Mouse (Mus musculus) embryonic fibroblast, embryonic 13.5 days (primary cell): ENCODE results near the gene Rpn1. TPM values are rescaled to one million over a fixed set of nuclear protein-coding genes. Genes with fewer than 3 reads are reported as not detected.

Experiments
- H3K27ac ChIP-seq: 2 replicates; pipeline ENCODE4 v1.5.1; 2012; ENCODE audit warnings: low read length, control low read depth, inconsistent platforms; ENCODE audit not compliant: insufficient read depth
- H3K4me1 ChIP-seq: 2 replicates; pipeline ENCODE4 v1.6.1; 2011; ENCODE audit warnings: low read length; ENCODE audit not compliant: control insufficient read depth, insufficient read depth
- H3K4me3 ChIP-seq: 2 replicates; pipeline ENCODE4 v1.5.1; 2011; ENCODE audit warnings: mild to moderate bottlenecking, control low read depth, low read length; ENCODE audit not compliant: insufficient read depth
- CTCF ChIP-seq: IDR thresholded peaks from 2 replicates; pipeline ENCODE4 v1.5.1; 2011; ENCODE audit warnings: mild to moderate bottlenecking, control low read depth, low read length, moderate library complexity, borderline replicate concordance; ENCODE audit not compliant: insufficient read depth
- POLR2A ChIP-seq: IDR thresholded peaks from 2 replicates; pipeline ENCODE4 v1.6.1; 2011; ENCODE audit warnings: low read depth, mild to moderate bottlenecking, control low read depth, low read length, moderate library complexity
- polyA plus RNA-seq: library from polyadenylated mRNA; stranded (reverse); fragments of >200 nt; gene quantifications from 2 replicates; pipeline ENCODE4 v1.2.4, GENCODE M21; 2011; ENCODE audit warnings: low read depth; ENCODE audit not compliant: missing spikeins, insufficient read length

The Rpn1 gene
- 336 and 384 TPM in 2 replicates for polyA plus RNA-seq

DNA sequence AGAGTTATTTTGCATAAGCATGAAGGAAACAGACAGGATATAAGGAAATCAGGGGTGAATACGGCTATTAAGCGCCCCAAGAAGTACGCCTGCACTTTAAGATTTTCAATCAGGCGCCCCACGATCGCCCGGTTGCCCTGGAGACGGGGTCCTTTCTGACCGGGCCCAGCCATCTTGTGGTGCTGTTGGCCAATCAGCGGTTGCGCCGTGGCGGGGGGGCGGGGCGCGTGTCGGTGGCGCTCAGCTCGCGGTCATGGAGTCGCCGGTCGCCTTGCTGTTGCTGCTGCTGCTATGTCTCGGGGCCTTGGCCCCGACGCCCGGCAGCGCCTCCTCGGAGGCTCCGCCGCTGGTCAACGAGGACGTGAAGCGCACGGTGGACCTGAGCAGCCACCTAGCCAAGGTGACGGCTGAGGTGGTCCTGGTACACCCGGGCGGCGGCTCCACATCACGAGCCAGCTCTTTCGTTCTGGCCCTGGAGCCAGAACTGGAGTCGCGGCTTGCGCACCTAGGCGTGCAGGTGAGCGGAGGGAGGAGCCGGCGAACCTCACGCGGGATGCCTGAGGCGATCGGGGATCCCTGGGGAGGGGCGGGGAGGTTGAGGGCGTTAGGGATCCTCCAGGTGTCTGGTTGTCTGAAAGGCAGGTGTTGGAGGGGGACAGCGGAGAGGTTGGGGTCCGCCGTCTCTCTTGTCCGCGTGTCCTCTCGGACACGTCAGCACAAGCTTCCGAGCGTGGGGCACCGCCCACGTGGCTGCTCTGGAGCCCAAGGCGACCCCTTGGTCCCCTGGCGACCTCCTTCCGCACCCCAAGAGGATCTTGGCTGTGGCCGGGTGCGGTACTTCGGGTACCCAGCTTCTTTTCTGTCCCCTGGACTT, at the start of gene Rpn1:
Gene Rpn1, plus strand, starts transcription at position 205 of the 874 bp plus-strand sequence.
- Histone ChIP-seq H3K4me1 (peaks cover 9% of the 10 kb centered on the region), H3K27ac (no peak within 1 kb of the TSS; the same call in 1 of the 2 replicates), H3K4me3 (peak within 1 kb of the TSS; percentile 87)
- no peak for TF ChIP-seq CTCF
- TF ChIP-seq POLR2A = peak; percentile 75

DNA sequence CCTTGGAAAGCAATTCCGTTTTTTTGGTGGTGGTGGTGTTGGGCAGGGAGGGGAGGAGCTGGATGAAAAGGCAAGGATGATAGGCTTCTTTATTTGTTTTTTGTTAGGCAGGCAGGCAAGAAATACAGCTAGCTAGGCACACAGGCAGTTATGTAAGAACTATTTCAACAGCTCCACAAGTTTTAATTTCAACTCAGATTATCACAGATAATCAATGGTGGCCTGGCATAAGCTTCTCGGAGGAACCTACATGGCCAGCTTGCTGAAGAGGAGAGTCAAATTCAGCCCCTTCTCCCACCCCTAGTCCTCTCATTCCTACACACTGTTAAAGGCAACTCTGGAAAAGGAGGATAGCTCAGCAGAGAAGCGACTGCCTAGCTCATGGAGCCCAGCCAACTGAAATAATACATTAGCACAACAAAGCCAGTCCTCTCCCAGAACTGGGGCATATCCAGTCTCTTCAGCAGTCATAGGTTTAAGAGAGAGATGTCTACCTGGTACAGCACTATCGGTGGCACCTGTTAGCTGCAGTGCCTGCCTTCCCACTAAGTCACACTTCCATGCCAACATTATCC, 46.7 kb upstream of the Rpn1 start:
- peaks cover 13% of the 10 kb centered on the region for H3K4me1 ChIP-seq
- H3K27ac ChIP-seq = no peak overlapping the region
- no peak overlapping the region for H3K4me3 ChIP-seq
- TF ChIP-seq POLR2A = no peak
- no peak for TF ChIP-seq CTCF

DNA sequence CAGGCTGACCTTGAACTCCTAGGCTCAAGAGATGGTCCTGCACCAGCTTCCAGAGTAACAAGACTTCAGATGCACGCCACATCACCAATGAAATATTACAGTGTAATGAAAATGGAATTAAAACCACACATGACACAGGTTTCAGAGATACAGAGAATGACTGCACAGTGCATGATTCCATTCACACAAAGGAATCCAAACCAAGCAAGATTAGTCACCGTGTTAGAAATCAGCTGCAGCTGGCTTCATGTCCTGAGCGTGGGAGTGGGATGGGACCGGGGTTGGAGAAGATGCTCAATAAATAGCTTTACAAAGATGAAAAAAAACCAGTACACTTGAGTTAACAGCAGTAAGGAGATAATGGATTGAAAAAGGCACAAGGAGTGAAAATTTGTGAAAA, 44.9 kb upstream of the Rpn1 start:
- Histone ChIP-seq H3K27ac (no peak overlapping the region), H3K4me1 (peaks cover 19% of the 10 kb centered on the region)
- TF ChIP-seq POLR2A (no peak), CTCF (no peak)

DNA sequence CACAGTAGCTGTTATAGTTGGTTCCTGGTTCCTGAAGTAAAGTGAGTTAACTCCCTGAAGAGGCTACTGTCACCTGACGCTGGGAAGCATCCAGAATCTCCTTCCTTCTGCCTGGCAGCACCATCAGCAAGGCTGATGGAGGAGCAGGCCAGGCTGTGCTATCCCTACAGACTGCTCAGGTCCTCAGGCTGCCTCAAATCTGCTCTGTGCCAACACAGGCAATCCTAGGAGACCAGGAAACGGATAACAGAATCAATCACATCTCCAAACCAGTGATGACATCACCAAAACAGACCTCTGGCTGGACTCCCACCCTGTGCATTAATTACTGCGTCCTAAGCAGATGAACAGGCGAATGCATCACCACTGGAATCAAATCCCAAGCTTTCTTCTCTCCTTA, 43.1 kb upstream of the Rpn1 start:
- TF ChIP-seq CTCF (no peak), POLR2A (no peak)
- peaks cover 19% of the 10 kb centered on the region for H3K4me1 ChIP-seq
- no peak overlapping the region for H3K4me3 ChIP-seq
- 0 out of 2 replicates have a peak overlapping the region, but pooled peaks have one; percentile 12 for H3K27ac ChIP-seq

More for the DNA sequence above, 44.9 kb upstream of the Rpn1 start:
- H3K4me3 ChIP-seq = no peak overlapping the region

DNA sequence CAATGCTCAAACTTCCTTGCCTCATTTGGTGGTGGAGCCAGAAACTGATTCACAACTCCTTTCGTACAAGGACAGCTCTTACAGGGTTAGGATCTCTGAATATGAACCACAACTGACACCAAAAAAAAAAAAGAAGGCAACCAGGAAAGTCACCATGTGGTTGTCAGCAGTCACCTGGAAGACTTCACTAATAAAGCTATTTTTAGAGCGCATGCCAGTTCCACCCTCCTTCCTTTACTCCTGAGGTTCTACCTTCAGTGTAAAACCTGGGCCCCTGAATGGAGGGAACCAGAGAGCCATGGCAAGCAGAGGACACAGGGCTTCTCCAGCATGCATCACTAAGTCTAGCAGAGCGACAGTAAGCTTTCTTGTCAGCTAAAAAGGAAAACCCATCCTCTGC, 41.9 kb upstream of the Rpn1 start:
- no peak for TF ChIP-seq CTCF
- no peak for TF ChIP-seq POLR2A
- Histone ChIP-seq H3K4me1 (peaks cover 19% of the 10 kb centered on the region), H3K4me3 (no peak overlapping the region; the same call in 1 of the 2 replicates), H3K27ac (no peak overlapping the region)

DNA sequence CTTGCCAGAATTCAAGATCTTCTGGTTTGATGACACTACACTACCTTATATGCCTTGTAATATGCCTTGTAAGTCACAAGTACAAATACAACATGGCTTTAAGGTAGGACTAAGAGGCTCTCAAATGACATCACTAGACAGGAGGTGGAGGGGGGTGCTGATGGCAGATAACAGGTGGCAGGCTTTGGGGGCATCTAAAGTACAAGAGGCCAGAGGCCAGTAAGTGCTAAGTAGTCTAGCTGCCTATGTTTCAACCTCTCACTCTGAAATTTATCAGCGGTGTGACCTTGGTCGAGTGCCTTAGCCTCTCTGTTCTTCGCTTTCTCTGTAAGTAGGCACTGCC, 40.1 kb upstream of the Rpn1 start:
- TF ChIP-seq CTCF = no peak
- TF ChIP-seq POLR2A = no peak
- Histone ChIP-seq H3K4me1 (peaks cover 19% of the 10 kb centered on the region), H3K4me3 (peak overlapping the region; percentile 95), H3K27ac (peak overlapping the region; percentile 45; the same call in 1 of the 2 replicates)

DNA sequence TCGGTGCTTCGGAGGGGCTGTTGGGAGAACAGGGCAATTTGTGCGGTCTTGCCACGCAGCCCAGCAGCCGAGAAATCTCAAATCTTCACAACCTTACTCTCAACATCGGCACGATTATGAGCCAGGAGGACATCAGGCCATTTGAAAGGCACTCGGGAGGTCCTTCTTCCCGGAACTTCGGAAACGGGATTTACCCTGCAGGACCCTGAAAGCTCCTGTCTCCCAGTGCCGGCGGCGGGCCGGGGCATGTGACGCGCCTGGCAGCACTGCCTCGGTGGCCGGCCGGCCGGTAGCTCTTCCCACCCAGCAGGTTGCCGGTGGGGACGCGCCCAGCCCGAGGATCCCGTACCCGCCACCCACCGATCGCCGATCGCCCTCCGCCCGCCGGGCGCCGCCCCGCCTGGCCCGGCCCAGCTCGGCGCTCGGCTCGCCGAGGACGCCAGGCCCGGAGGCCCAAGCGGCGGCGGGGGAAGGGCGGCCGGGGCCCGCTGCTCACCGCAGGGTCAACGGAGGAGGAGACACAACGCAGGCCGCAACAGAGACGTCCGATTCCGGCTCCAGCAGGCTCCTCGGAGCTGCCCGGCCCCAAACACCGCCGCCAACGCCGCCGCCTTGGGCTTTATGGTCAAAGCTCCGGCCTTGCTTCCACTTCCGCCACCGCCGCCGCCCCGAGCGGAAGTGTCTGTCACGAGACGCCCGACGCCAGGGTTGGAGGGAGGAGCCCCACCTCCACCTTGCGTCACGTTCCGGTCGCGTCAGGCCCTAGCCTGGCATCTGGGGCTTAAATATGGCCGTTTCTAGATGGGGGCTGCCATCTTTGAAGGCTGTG, 39.5 kb upstream of the Rpn1 start, which contains the start of gene Rab7:
Gene Rab7, minus strand, starts transcription at position 694 of the 829 bp plus-strand sequence.
- peak within 1 kb of the TSS; percentile 95 for H3K4me3 ChIP-seq
- peak within 1 kb of the TSS; percentile 45 for H3K27ac ChIP-seq
- TF ChIP-seq POLR2A (peak; percentile 86), CTCF (no peak)
- peaks cover 19% of the 10 kb centered on the region for H3K4me1 ChIP-seq

DNA sequence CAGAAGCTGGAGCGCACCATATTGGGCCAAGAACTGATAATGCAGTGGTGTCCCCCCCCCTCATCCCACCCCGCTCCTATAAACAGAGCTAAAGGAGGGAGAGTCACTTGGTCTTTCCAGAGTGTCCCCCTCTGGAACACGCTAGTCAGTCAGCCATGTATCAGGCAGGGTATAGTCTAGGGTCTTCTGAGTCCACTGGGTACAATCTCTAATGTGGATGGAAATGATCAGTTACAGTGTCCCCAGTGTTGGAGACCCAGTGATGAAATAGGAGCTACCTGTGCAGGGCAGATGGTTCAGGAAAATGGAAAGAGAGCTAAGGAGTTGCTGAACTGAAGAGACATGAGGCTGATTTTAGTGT, 38.9 kb upstream of the Rpn1 start:
- Histone ChIP-seq H3K27ac (no peak overlapping the region), H3K4me1 (peaks cover 19% of the 10 kb centered on the region), H3K4me3 (no peak overlapping the region)
- TF ChIP-seq CTCF (no peak), POLR2A (no peak)

DNA sequence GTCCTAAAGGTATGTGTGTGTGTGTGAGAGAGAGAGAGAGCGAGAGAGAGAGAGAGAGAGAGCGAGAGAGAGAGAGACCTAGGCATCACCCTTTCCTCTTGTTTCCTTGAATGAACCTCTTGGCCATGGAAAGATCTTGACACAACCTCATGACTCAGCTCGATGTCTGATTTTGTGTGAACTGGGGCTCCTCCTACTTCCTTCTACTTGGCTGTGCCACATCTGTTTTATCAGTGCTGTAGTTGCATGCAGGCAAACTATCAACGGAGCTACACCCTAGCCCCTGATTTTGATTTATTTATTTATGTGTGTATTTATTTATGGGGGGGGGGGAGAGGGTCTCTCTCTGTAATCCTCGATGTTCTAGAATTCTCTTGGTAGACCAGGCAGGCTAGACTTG, 36.4 kb upstream of the Rpn1 start:
- H3K27ac ChIP-seq = no peak overlapping the region
- no peak overlapping the region for H3K4me3 ChIP-seq
- H3K4me1 ChIP-seq = peaks cover 4% of the 10 kb centered on the region; the same call in 1 of the 2 replicates
- TF ChIP-seq POLR2A (no peak), CTCF (no peak)
